Comparison of ENCODE assay signal across 11 mouse cellular contexts in the genomic region with DNA sequence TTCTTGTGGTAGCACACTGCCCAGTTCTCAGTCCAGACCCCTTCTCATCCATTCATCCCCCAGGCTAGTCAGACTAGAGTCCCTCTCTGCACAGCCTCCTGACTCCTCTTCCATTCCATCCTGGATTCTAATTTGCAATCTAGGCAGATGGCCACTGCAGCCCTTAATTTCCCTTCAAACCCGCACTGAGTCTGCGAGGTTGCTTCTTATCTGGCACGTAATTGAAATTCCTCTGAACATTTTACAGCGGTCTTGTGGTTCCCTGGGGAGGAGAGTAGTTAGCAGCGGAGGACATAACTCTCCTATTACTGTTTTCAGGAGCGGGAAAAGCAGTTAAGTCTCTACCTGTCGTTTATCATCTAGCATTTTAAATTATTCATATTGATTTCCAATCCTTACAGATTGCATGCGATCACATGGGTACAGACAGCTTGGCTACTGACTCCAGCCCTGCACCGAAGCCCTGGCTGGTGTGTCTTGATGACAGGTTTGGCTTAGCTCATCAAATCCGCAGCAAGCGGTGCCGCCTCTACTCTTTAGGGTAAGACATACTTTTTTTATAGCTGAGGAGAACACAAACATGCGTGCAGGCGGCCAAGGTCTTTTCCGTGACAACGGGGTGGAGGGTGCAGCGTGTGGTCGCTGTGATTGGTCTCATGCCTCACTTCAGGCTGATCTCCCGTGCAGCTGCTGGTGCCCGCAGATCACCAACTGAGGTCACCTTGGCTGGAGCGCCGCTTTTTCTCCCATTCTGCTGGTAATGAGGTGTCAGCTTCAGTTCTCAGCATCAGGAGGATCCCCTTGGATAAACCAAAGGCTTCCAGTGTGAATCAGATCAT. TPM values are rescaled to one million over a fixed set of nuclear protein-coding genes. Genes with fewer than 3 reads are reported as not detected.
A peak's percentile ranks its signal among the peaks of the same experiment; 100 is the strongest.
DNase-seq lines count a peak whose midpoint lies in the region; ATAC-seq lines count a peak whose summit lies in the region.
"Had no signal": no experiment of that assay in that cellular context is flagged by ENCODE, and none has a peak within 500 bp of the region (broad histone marks: within the 10 kb centered on the region; RNA-seq: fewer than 3 reads in every experiment).

No protein-coding gene starts in this region.

- H3K4me1 ChIP-seq in kidney, embryonic 16.5 days (ENCODE audit: insufficient read depth, low read length), result no peaks in the 10 kb centered on the region
- peaks cover 12% of the 10 kb centered on the region for H3K4me1 ChIP-seq in forebrain, embryonic 15.5 days
- H3K4me1 ChIP-seq in hindbrain, embryonic 10.5 days (replicated peaks), result peaks cover 21% of the 10 kb centered on the region
- peaks cover 15% of the 10 kb centered on the region for H3K4me1 ChIP-seq in midbrain, embryonic 13.5 days (replicated peaks)

- ATAC-seq in kidney, embryonic 16.5 days (ENCODE audit: low FRiP score, low TSS enrichment), result no peak
- ATAC-seq in forebrain, embryonic 15.5 days (replicated peaks), result peak; percentile 61
- peak; percentile 88 for ATAC-seq in midbrain, embryonic 13.5 days

- no peaks in the 10 kb centered on the region for H3K27me3 ChIP-seq in kidney, embryonic 16.5 days (ENCODE audit: insufficient read depth, low read length)
- no peaks in the 10 kb centered on the region for H3K27me3 ChIP-seq in forebrain, embryonic 15.5 days
- no peaks in the 10 kb centered on the region for H3K27me3 ChIP-seq in hindbrain, embryonic 10.5 days (ENCODE audit: insufficient read depth, poor library complexity, severe bottlenecking)
- no peaks in the 10 kb centered on the region for H3K27me3 ChIP-seq in midbrain, embryonic 13.5 days

- WGBS in kidney, embryonic 16.5 days, result 52% methylated on average over 22 of the region's 22 CpGs
- 72% methylated on average over 22 of the region's 22 CpGs for WGBS in forebrain, embryonic 15.5 days
- 81% methylated on average over 22 of the region's 22 CpGs for WGBS in hindbrain, embryonic 10.5 days
- WGBS in midbrain, embryonic 13.5 days, result 65% methylated on average over 22 of the region's 22 CpGs

- no peaks in the 10 kb centered on the region for H3K36me3 ChIP-seq in kidney, embryonic 16.5 days (ENCODE audit: insufficient read depth, low read length)
- no peaks in the 10 kb centered on the region for H3K36me3 ChIP-seq in forebrain, embryonic 15.5 days
- H3K36me3 ChIP-seq in hindbrain, embryonic 10.5 days, result no peaks in the 10 kb centered on the region
- no peaks in the 10 kb centered on the region for H3K36me3 ChIP-seq in midbrain, embryonic 13.5 days

- DNase-seq in kidney, adult 8-10 months, result no peak
- DNase-seq in hindbrain, embryonic 10.5 days (ENCODE audit: low spot score), result no peak
- DNase-seq in spleen, postnatal 36 days (ENCODE audit: low spot score in 2 of 2), result no peak
- no peak for DNase-seq in layer of hippocampus, postnatal 10 days (ENCODE audit: low spot score in 2 of 2)
- no peak for DNase-seq in right cerebral cortex, adult 2 months (ENCODE audit: low spot score in 2 of 2)
- DNase-seq: cerebellum, adult 11-12 months; right cerebral cortex, postnatal 4 days had no signal

- H3K27ac ChIP-seq in kidney, embryonic 16.5 days (ENCODE audit: low read length), result no peak overlapping the region
- peak overlapping the region; percentile 31; the same call in 1 of the 2 replicates for H3K27ac ChIP-seq in forebrain, embryonic 15.5 days (replicated peaks)
- 0 out of 2 replicates have a peak overlapping the region, but pooled peaks have one; percentile 26 for H3K27ac ChIP-seq in hindbrain, embryonic 10.5 days
- H3K27ac ChIP-seq in midbrain, embryonic 13.5 days, result peak overlapping the region; percentile 71
- H3K27ac ChIP-seq: macrophage had no signal

- peak overlapping the region; percentile 31 for H3K4me2 ChIP-seq in kidney, embryonic 16.5 days (replicated peaks; ENCODE audit: low read depth, low read length)
- no peak overlapping the region; the same call in 1 of the 2 replicates for H3K4me2 ChIP-seq in forebrain, embryonic 15.5 days (replicated peaks)
- peak overlapping the region; percentile 29 for H3K4me2 ChIP-seq in midbrain, embryonic 13.5 days (replicated peaks)

- no peak overlapping the region for H3K4me3 ChIP-seq in kidney, embryonic 16.5 days (ENCODE audit: low read length)
- H3K4me3 ChIP-seq in forebrain, embryonic 15.5 days, result no peak overlapping the region
- H3K4me3 ChIP-seq in hindbrain, embryonic 10.5 days, result no peak overlapping the region
- no peak overlapping the region for H3K4me3 ChIP-seq in midbrain, embryonic 13.5 days (replicated peaks)

- H3K9me3 ChIP-seq in kidney, embryonic 16.5 days (ENCODE audit: low read length), result no peaks in the 10 kb centered on the region
- H3K9me3 ChIP-seq in forebrain, embryonic 15.5 days, result no peaks in the 10 kb centered on the region
- no peaks in the 10 kb centered on the region for H3K9me3 ChIP-seq in hindbrain, embryonic 10.5 days
- H3K9me3 ChIP-seq in midbrain, embryonic 13.5 days, result no peaks in the 10 kb centered on the region

- H3K9ac ChIP-seq in kidney, embryonic 16.5 days (replicated peaks; ENCODE audit: low read length), result no peak overlapping the region
- H3K9ac ChIP-seq in forebrain, embryonic 15.5 days (replicated peaks), result no peak overlapping the region
- H3K9ac ChIP-seq in midbrain, embryonic 13.5 days (replicated peaks), result no peak overlapping the region

RNA-seq across cellular contexts. Expression of gene Mettl24, which starts 54.4 kb away (rescaled TPM):
- polyA plus RNA-seq in kidney, embryonic 16.5 days (2015; fragmentation: Nextera tagmentation; extraction: Ambion mirVana), result 2.1 and 2.7 TPM in 2 replicates
- polyA plus RNA-seq in forebrain, embryonic 15.5 days (2015; fragmentation: Nextera tagmentation; extraction: Ambion mirVana), result 0.23 and 0.29 TPM in 2 replicates
- polyA plus RNA-seq in hindbrain, embryonic 10.5 days (2016; fragmentation: Nextera tagmentation; extraction: Ambion mirVana), result 1.2 and 1.4 TPM in 2 replicates
- polyA plus RNA-seq in midbrain, embryonic 13.5 days (2015; fragmentation: Nextera tagmentation; extraction: Ambion mirVana), result 0.43 and 0.52 TPM in 2 replicates
- 1 to 10 TPM; 1.5 to 2.4 TPM for total RNA-seq in layer of hippocampus, postnatal 10 days (2021)
- polyA plus RNA-seq: macrophage had no signal
